Mouse (Mus musculus): ENCODE measurements around the gene Hsp90aa1. TPM values are rescaled to one million over a fixed set of nuclear protein-coding genes. Genes with fewer than 3 reads are reported as not detected.
A peak's percentile ranks its signal among the peaks of the same experiment; 100 is the strongest.
"Not testable (repeated sequence)": the region's sequence is repeated elsewhere in the genome, so short reads cannot be mapped to it uniquely, and the experiment has no call there.

Gene Hsp90aa1
- polyA plus RNA-seq (2015; fragmentation: Nextera tagmentation; extraction: Ambion mirVana) = 644 and 712 TPM in 2 replicates

GRCm38 (mm10) chr12:110702556-110702955, at the start of gene Hsp90aa1:
Gene Hsp90aa1, minus strand, starts transcription at chr12:110702728.
- H3K9ac ChIP-seq = no peak within 1 kb of the TSS
- no peak for ATAC-seq (ENCODE audit: insufficient number of reproducible peaks, low FRiP score, low TSS enrichment, low read depth)

GRCm38 (mm10) chr12:110750770-110751439, 48.4 kb upstream of the Hsp90aa1 start:
- H3K27ac ChIP-seq = no peak overlapping the region
- no peaks in the 10 kb centered on the region for H3K9me3 ChIP-seq
- H3K36me3 ChIP-seq = peaks cover 19% of the 10 kb centered on the region
- no peak for ATAC-seq (ENCODE audit: insufficient number of reproducible peaks, low FRiP score, low TSS enrichment, low read depth)
- H3K4me3 ChIP-seq = no peak overlapping the region
- 82% methylated on average over 10 of the region's 10 CpGs for WGBS
- H3K4me1 ChIP-seq = no peaks in the 10 kb centered on the region
- no peak overlapping the region for H3K4me2 ChIP-seq
- H3K27me3 ChIP-seq = no peaks in the 10 kb centered on the region
- H3K9ac ChIP-seq = no peak overlapping the region

More at GRCm38 (mm10) chr12:110702556-110702955, at the start of gene Hsp90aa1:
- H3K36me3 ChIP-seq = no peaks in the 10 kb centered on the region
- H3K9me3 ChIP-seq = no peaks in the 10 kb centered on the region
- no peaks in the 10 kb centered on the region for H3K27me3 ChIP-seq
- 0 out of 2 replicates have a peak, but pooled peaks cover 10% of the 10 kb centered on the region for H3K4me1 ChIP-seq
- no peak within 1 kb of the TSS for H3K4me3 ChIP-seq
- WGBS = 43% methylated on average over 4 of the region's 4 CpGs
- no peak within 1 kb of the TSS for H3K27ac ChIP-seq
- H3K4me2 ChIP-seq = peak within 1 kb of the TSS; percentile 14; the same call in 1 of the 2 replicates

- Histone ChIP-seq H3K36me3 (no peaks in the 10 kb centered on the region), H3K9me3 (no peaks in the 10 kb centered on the region), H3K9ac (peak overlapping the region; percentile 95), H3K4me3 (peak overlapping the region; percentile 98), H3K4me1 (peaks cover 18% of the 10 kb centered on the region), H3K27me3 (no peaks in the 10 kb centered on the region), H3K27ac (peak overlapping the region; percentile 95), H3K4me2 (peak overlapping the region; percentile 74)
- ATAC-seq (ENCODE audit: insufficient number of reproducible peaks, low FRiP score, low TSS enrichment, low read depth) = peak; percentile 48
- under 1% methylated on average over 72 of the region's 72 CpGs for WGBS
Observed at GRCm38 (mm10) chr12:110738158-110738921, 35.8 kb upstream of the Hsp90aa1 start.

- Histone ChIP-seq H3K9ac (peak within 1 kb of the TSS; percentile 95), H3K36me3 (no peaks in the 10 kb centered on the region), H3K4me2 (peak within 1 kb of the TSS; percentile 89), H3K4me1 (peaks cover 18% of the 10 kb centered on the region), H3K9me3 (no peaks in the 10 kb centered on the region), H3K27me3 (no peaks in the 10 kb centered on the region), H3K27ac (peak within 1 kb of the TSS; percentile 95), H3K4me3 (peak within 1 kb of the TSS; percentile 98)
- WGBS = under 1% methylated on average over 69 of the region's 69 CpGs
- ATAC-seq (ENCODE audit: insufficient number of reproducible peaks, low FRiP score, low TSS enrichment, low read depth) = peak; percentile 97
Observed at GRCm38 (mm10) chr12:110737170-110738157, 34.9 kb upstream of the Hsp90aa1 start, which contains the start of gene Wdr20. Gene Wdr20, plus strand, starts transcription at chr12:110737944.

GRCm38 (mm10) chr12:110736641-110737040, 34.1 kb upstream of the Hsp90aa1 start:
- WGBS = 4% methylated on average over 4 of the region's 4 CpGs
- Histone ChIP-seq H3K27ac (peak overlapping the region; percentile 11; the same call in 1 of the 2 replicates), H3K9ac (no peak overlapping the region)

GRCm38 (mm10) chr12:110733254-110733653, 30.7 kb upstream of the Hsp90aa1 start:
- not testable (repeated sequence) for H3K9me3 ChIP-seq; H3K27me3 ChIP-seq; H3K4me3 ChIP-seq; H3K4me1 ChIP-seq; ATAC-seq (ENCODE audit: insufficient number of reproducible peaks, low FRiP score, low TSS enrichment, low read depth); H3K36me3 ChIP-seq; H3K9ac ChIP-seq; H3K4me2 ChIP-seq; H3K27ac ChIP-seq
- WGBS = 87% methylated on average over 3 of the region's 3 CpGs

More at GRCm38 (mm10) chr12:110736641-110737040, 34.1 kb upstream of the Hsp90aa1 start:
- Histone ChIP-seq H3K36me3 (no peaks in the 10 kb centered on the region), H3K27me3 (no peaks in the 10 kb centered on the region), H3K4me3 (peak overlapping the region; percentile 98), H3K4me1 (peaks cover 18% of the 10 kb centered on the region), H3K4me2 (peak overlapping the region; percentile 89), H3K9me3 (no peaks in the 10 kb centered on the region)
- no peak for ATAC-seq (ENCODE audit: insufficient number of reproducible peaks, low FRiP score, low TSS enrichment, low read depth)

GRCm38 (mm10) chr12:110726428-110726827, 23.9 kb upstream of the Hsp90aa1 start:
- H3K9ac ChIP-seq = no peak overlapping the region
- H3K9me3 ChIP-seq = no peaks in the 10 kb centered on the region
- 58% methylated on average over 1 of the region's 1 CpGs for WGBS
- H3K27ac ChIP-seq = no peak overlapping the region
- ATAC-seq (ENCODE audit: insufficient number of reproducible peaks, low FRiP score, low TSS enrichment, low read depth) = no peak
- H3K4me1 ChIP-seq = no peaks in the 10 kb centered on the region
- no peaks in the 10 kb centered on the region for H3K36me3 ChIP-seq
- no peaks in the 10 kb centered on the region for H3K27me3 ChIP-seq
- no peak overlapping the region for H3K4me3 ChIP-seq
- no peak overlapping the region for H3K4me2 ChIP-seq

- no peaks in the 10 kb centered on the region for H3K4me1 ChIP-seq
- no peaks in the 10 kb centered on the region for H3K27me3 ChIP-seq
- H3K9ac ChIP-seq = no peak overlapping the region
- H3K4me3 ChIP-seq = no peak overlapping the region
- H3K4me2 ChIP-seq = no peak overlapping the region
- ATAC-seq (ENCODE audit: insufficient number of reproducible peaks, low FRiP score, low TSS enrichment, low read depth) = no peak
- WGBS = 82% methylated on average over 5 of the region's 5 CpGs
- H3K36me3 ChIP-seq = no peaks in the 10 kb centered on the region
- no peak overlapping the region for H3K27ac ChIP-seq
- H3K9me3 ChIP-seq = no peaks in the 10 kb centered on the region
Observed at GRCm38 (mm10) chr12:110725489-110725888, 23.0 kb upstream of the Hsp90aa1 start.

- Histone ChIP-seq H3K36me3 (no peaks in the 10 kb centered on the region), H3K27ac (no peak overlapping the region), H3K4me1 (no peaks in the 10 kb centered on the region), H3K4me2 (no peak overlapping the region), H3K27me3 (no peaks in the 10 kb centered on the region), H3K9ac (no peak overlapping the region), H3K4me3 (no peak overlapping the region), H3K9me3 (no peaks in the 10 kb centered on the region)
- ATAC-seq (ENCODE audit: insufficient number of reproducible peaks, low FRiP score, low TSS enrichment, low read depth) = no peak
- 88% methylated on average over 5 of the region's 5 CpGs for WGBS
Observed at GRCm38 (mm10) chr12:110725051-110725450, 22.5 kb upstream of the Hsp90aa1 start.

GRCm38 (mm10) chr12:110716004-110716403, 13.5 kb upstream of the Hsp90aa1 start:
- Histone ChIP-seq H3K9ac (no peak overlapping the region), H3K9me3 (no peaks in the 10 kb centered on the region), H3K27ac (no peak overlapping the region), H3K4me2 (no peak overlapping the region), H3K36me3 (no peaks in the 10 kb centered on the region), H3K4me1 (no peaks in the 10 kb centered on the region), H3K27me3 (no peaks in the 10 kb centered on the region), H3K4me3 (no peak overlapping the region)
- ATAC-seq (ENCODE audit: insufficient number of reproducible peaks, low FRiP score, low TSS enrichment, low read depth) = no peak
- WGBS = 22% methylated on average over 5 of the region's 5 CpGs

GRCm38 (mm10) chr12:110714215-110714614, 11.7 kb upstream of the Hsp90aa1 start:
- no peak for ATAC-seq (ENCODE audit: insufficient number of reproducible peaks, low FRiP score, low TSS enrichment, low read depth)
- H3K4me2 ChIP-seq = no peak overlapping the region
- no peaks in the 10 kb centered on the region for H3K4me1 ChIP-seq
- no peaks in the 10 kb centered on the region for H3K36me3 ChIP-seq
- H3K9me3 ChIP-seq = no peaks in the 10 kb centered on the region
- H3K9ac ChIP-seq = no peak overlapping the region
- no peak overlapping the region for H3K27ac ChIP-seq
- WGBS = 88% methylated on average over 6 of the region's 6 CpGs
- no peaks in the 10 kb centered on the region for H3K27me3 ChIP-seq
- no peak overlapping the region for H3K4me3 ChIP-seq
